8 mouse cellular contexts compared by ENCODE assay signal in genomic region chr14:118236886-118237289, GRCm38 (mm10). TPM values are rescaled to one million over a fixed set of nuclear protein-coding genes. Genes with fewer than 3 reads are reported as not detected.
DNase-seq lines count a peak whose midpoint lies in the region; ATAC-seq and TF ChIP-seq lines count a peak whose summit lies in the region.

Sox21 (minus strand) TSS chr14:118237030.

- TF ChIP-seq POLR2A in brain, embryonic 14.5 days (IDR thresholded peaks at IDR 0.05; ENCODE audit: borderline replicate concordance, extremely low read depth, insufficient read depth, insufficient read length, poor library complexity, severe bottlenecking), result peak; percentile 46; the same call in 1 of the 2 replicates

- DNase-seq in layer of hippocampus, adult 2 months (ENCODE audit: low spot score in 2 of 2), result peak; percentile 42 to 62
- no peak for DNase-seq in layer of hippocampus, adult 9-10 months (ENCODE audit: low spot score)
- peak; percentile 95 for DNase-seq in brain, embryonic 14.5 days (ENCODE audit: low read depth)
- peak; percentile 43 to 44 for DNase-seq in frontal cortex, postnatal 36 days (ENCODE audit: low spot score in 2 of 2)
- no peak for DNase-seq in kidney, postnatal 0 days (ENCODE audit: low spot score)
- no peak for DNase-seq in adipocyte (ENCODE audit: low spot score)

- H3K4me3 ChIP-seq in layer of hippocampus, adult 2 months, result peak within 1 kb of the TSS; percentile 59
- peak within 1 kb of the TSS; percentile 47 for H3K4me3 ChIP-seq in kidney, postnatal 0 days (replicated peaks; ENCODE audit: low read depth, low read length)
- H3K4me3 ChIP-seq in liver, embryonic 15.5 days (replicated peaks), result peak within 1 kb of the TSS; percentile 45
- peak within 1 kb of the TSS; percentile 56 for H3K4me3 ChIP-seq in neural tube, embryonic 13.5 days

- H3K9ac ChIP-seq in kidney, postnatal 0 days (ENCODE audit: low read depth, low read length), result no peak within 1 kb of the TSS
- no peak within 1 kb of the TSS for H3K9ac ChIP-seq in liver, embryonic 15.5 days
- peak within 1 kb of the TSS; percentile 80 for H3K9ac ChIP-seq in neural tube, embryonic 13.5 days

- H3K27me3 ChIP-seq in kidney, postnatal 0 days (ENCODE audit: insufficient read depth, low read length), result peaks cover 66% of the 10 kb centered on the region
- peaks cover 88% of the 10 kb centered on the region for H3K27me3 ChIP-seq in liver, embryonic 15.5 days
- H3K27me3 ChIP-seq in neural tube, embryonic 13.5 days, result peaks cover 80% of the 10 kb centered on the region

- peak within 1 kb of the TSS; percentile 74 for H3K27ac ChIP-seq in layer of hippocampus, adult 2 months
- H3K27ac ChIP-seq in kidney, postnatal 0 days, result no peak within 1 kb of the TSS
- H3K27ac ChIP-seq in liver, embryonic 15.5 days (replicated peaks), result no peak within 1 kb of the TSS
- peak within 1 kb of the TSS; percentile 87 for H3K27ac ChIP-seq in neural tube, embryonic 13.5 days (replicated peaks)

- H3K4me2 ChIP-seq in kidney, postnatal 0 days (ENCODE audit: low read length), result peak within 1 kb of the TSS; percentile 92
- peak within 1 kb of the TSS; percentile 67 for H3K4me2 ChIP-seq in liver, embryonic 15.5 days
- peak within 1 kb of the TSS; percentile 80 for H3K4me2 ChIP-seq in neural tube, embryonic 13.5 days

- no peak for TF ChIP-seq CTCF in layer of hippocampus, adult 2 months (conservative IDR thresholded peaks at IDR 0.05)
- TF ChIP-seq CTCF in brain, embryonic 14.5 days (IDR thresholded peaks at IDR 0.05; ENCODE audit: borderline replicate concordance, extremely low read depth, insufficient read depth, insufficient read length), result no peak
- TF ChIP-seq CTCF in kidney, postnatal 0 days (IDR thresholded peaks at IDR 0.05; ENCODE audit: low read depth), result no peak

- under 1% methylated on average over 34 of the region's 34 CpGs for WGBS in kidney, postnatal 0 days
- WGBS in liver, embryonic 15.5 days (ENCODE audit: insufficient replicate concordance), result under 1% methylated on average over 34 of the region's 34 CpGs
- WGBS in neural tube, embryonic 13.5 days, result under 1% methylated on average over 34 of the region's 34 CpGs

- H3K36me3 ChIP-seq in kidney, postnatal 0 days (ENCODE audit: insufficient read depth, low read length), result no peaks in the 10 kb centered on the region
- no peaks in the 10 kb centered on the region for H3K36me3 ChIP-seq in liver, embryonic 15.5 days (replicated peaks)
- no peaks in the 10 kb centered on the region for H3K36me3 ChIP-seq in neural tube, embryonic 13.5 days

- H3K9me3 ChIP-seq in kidney, postnatal 0 days (replicated peaks; ENCODE audit: low read length), result no peaks in the 10 kb centered on the region
- no peaks in the 10 kb centered on the region for H3K9me3 ChIP-seq in liver, embryonic 15.5 days (replicated peaks)
- no peaks in the 10 kb centered on the region for H3K9me3 ChIP-seq in neural tube, embryonic 13.5 days

- H3K4me1 ChIP-seq in kidney, postnatal 0 days (replicated peaks; ENCODE audit: insufficient read depth, low read length), result peaks cover 22% of the 10 kb centered on the region
- peaks cover 24% of the 10 kb centered on the region for H3K4me1 ChIP-seq in liver, embryonic 15.5 days (replicated peaks)
- peaks cover 37% of the 10 kb centered on the region for H3K4me1 ChIP-seq in neural tube, embryonic 13.5 days (replicated peaks)

- ATAC-seq in kidney, postnatal 0 days (replicated peaks; ENCODE audit: low FRiP score, low read depth), result peak; percentile 74
- peak; percentile 61; the same call in 1 of the 2 replicates for ATAC-seq in liver, embryonic 15.5 days (ENCODE audit: insufficient read depth)
- peak; percentile 85 for ATAC-seq in neural tube, embryonic 13.5 days (ENCODE audit: low read depth)

RNA-seq across cellular contexts. Expression of gene Sox21, which starts in this region (rescaled TPM):
- total RNA-seq in layer of hippocampus, adult 2 months (2021), result 1 to 10 TPM; 7.6 to 9.7 TPM
- 28.5 and 31.1 TPM in 2 replicates for polyA plus RNA-seq in brain, embryonic 14.5 days (2012; rRNA removed)
- not detected in 2 replicates for polyA plus RNA-seq in kidney, postnatal 0 days (2015; fragmentation: Nextera tagmentation; extraction: Ambion mirVana)
- polyA plus RNA-seq in liver, embryonic 15.5 days (2015; fragmentation: Nextera tagmentation; extraction: Ambion mirVana), result not detected in 2 replicates
- 5.6 and 6.0 TPM in 2 replicates for polyA plus RNA-seq in neural tube, embryonic 13.5 days (2015; fragmentation: Nextera tagmentation; extraction: Ambion mirVana)

Comparison
In these comparisons a context has a peak if more than half of its experiments do, and no peak if none do; other contexts are left out.
1. DNase-seq: peak in layer of hippocampus, adult 2 months (2 of 2), brain, embryonic 14.5 days (single experiment) and frontal cortex, postnatal 36 days (2 of 2); none in layer of hippocampus, adult 9-10 months (single experiment), kidney, postnatal 0 days (single experiment) and adipocyte (single experiment).
2. Peak in ATAC-seq, H3K4me3 ChIP-seq and H3K4me2 ChIP-seq in kidney, postnatal 0 days; RNA of the gene not detected or under 1 TPM.
3. Peak in ATAC-seq, H3K4me3 ChIP-seq and H3K4me2 ChIP-seq in liver, embryonic 15.5 days; RNA of the gene not detected or under 1 TPM.
4. H3K27ac ChIP-seq: peak in layer of hippocampus, adult 2 months (single experiment) and neural tube, embryonic 13.5 days (single experiment); none in kidney, postnatal 0 days (single experiment) and liver, embryonic 15.5 days (single experiment).
5. Peak in every context shown above with its lines, with median percentiles within 50 percentile points of each other: H3K4me3 ChIP-seq, ATAC-seq and H3K4me2 ChIP-seq.